Comparison of ENCODE assay signal across 7 mouse cellular contexts in the genomic region with DNA sequence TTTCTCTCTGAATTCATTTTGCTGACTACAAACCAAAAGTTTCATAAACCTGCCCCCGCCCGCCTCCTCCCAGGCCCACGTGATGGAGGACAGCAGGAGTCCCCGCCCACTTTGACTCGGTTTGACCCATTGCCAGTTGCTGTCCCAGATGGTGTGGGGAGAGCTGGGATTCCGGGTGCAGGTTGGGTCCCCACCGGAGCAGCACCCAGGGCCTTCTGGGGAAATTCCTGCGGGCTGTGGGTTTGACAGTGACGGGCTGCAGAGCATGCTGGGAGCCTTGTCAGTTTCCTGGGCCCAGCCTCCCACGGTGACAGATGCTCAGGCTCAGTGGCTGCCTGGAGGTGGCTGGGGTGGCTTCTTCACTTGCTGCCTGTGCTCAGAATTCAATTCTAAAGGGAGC. TPM values are rescaled to one million over a fixed set of nuclear protein-coding genes. Genes with fewer than 3 reads are reported as not detected.
DNase-seq lines count a peak whose midpoint lies in the region; ATAC-seq and TF ChIP-seq lines count a peak whose summit lies in the region.

No protein-coding gene starts in this region.

- WGBS in embryonic facial prominence, embryonic 10.5 days = 2% methylated on average over 10 of the region's 10 CpGs
- WGBS in liver, embryonic 13.5 days (ENCODE audit: insufficient replicate concordance) = 3% methylated on average over 10 of the region's 10 CpGs
- WGBS in neural tube, embryonic 15.5 days = 4% methylated on average over 10 of the region's 10 CpGs

- no peaks in the 10 kb centered on the region for H3K9me3 ChIP-seq in embryonic facial prominence, embryonic 10.5 days
- no peaks in the 10 kb centered on the region for H3K9me3 ChIP-seq in liver, embryonic 13.5 days (replicated peaks)
- H3K9me3 ChIP-seq in neural tube, embryonic 15.5 days (replicated peaks) = no peaks in the 10 kb centered on the region

- no peak overlapping the region for H3ac ChIP-seq in C2C12 (ENCODE audit: control insufficient read depth, insufficient read length, low read depth)

- no peak overlapping the region for H3K27ac ChIP-seq in embryonic facial prominence, embryonic 10.5 days (replicated peaks)
- no peak overlapping the region for H3K27ac ChIP-seq in liver, embryonic 13.5 days
- H3K27ac ChIP-seq in neural tube, embryonic 15.5 days (replicated peaks) = no peak overlapping the region

- no peaks in the 10 kb centered on the region for H3K79me3 ChIP-seq in C2C12 (ENCODE audit: low read depth)

- H3K36me3 ChIP-seq in C2C12 (ENCODE audit: control insufficient read depth, insufficient read depth) = no peaks in the 10 kb centered on the region
- H3K36me3 ChIP-seq in embryonic facial prominence, embryonic 10.5 days (replicated peaks) = no peaks in the 10 kb centered on the region
- no peaks in the 10 kb centered on the region for H3K36me3 ChIP-seq in liver, embryonic 13.5 days
- H3K36me3 ChIP-seq in neural tube, embryonic 15.5 days = no peaks in the 10 kb centered on the region

- H3K9ac ChIP-seq in liver, embryonic 13.5 days = no peak overlapping the region
- H3K9ac ChIP-seq in neural tube, embryonic 15.5 days (replicated peaks) = no peak overlapping the region

- peak overlapping the region; percentile 71 for H3K4me2 ChIP-seq in liver, embryonic 13.5 days
- H3K4me2 ChIP-seq in neural tube, embryonic 15.5 days = peak overlapping the region; percentile 100

- TF ChIP-seq CTCF in C2C12 (IDR thresholded peaks at IDR 0.05; ENCODE audit: control insufficient read depth, insufficient read depth, insufficient read length) = no peak

- no peaks in the 10 kb centered on the region for H3K79me2 ChIP-seq in C2C12 (ENCODE audit: control insufficient read depth, insufficient read depth)

- H3K4me3 ChIP-seq in C2C12 (ENCODE audit: insufficient read depth, poor library complexity, severe bottlenecking) = no peak overlapping the region
- H3K4me3 ChIP-seq in embryonic facial prominence, embryonic 10.5 days = peak overlapping the region; percentile 77
- peak overlapping the region; percentile 56 for H3K4me3 ChIP-seq in liver, embryonic 13.5 days (replicated peaks)
- H3K4me3 ChIP-seq in neural tube, embryonic 15.5 days (replicated peaks) = peak overlapping the region; percentile 67

- peak; percentile 58 to 72 for DNase-seq in CD8-positive naive resting alpha-beta T cell, adult 2 months (ENCODE audit: low read depth in 2 of 2, low spot score in 2 of 2)
- peak; percentile 40 for DNase-seq in embryonic facial prominence, embryonic 10.5 days (ENCODE audit: low spot score)
- no peak for DNase-seq in liver, embryonic 13.5 days

- peaks cover 40% of the 10 kb centered on the region for H3K27me3 ChIP-seq in C2C12 (ENCODE audit: control insufficient read depth, insufficient read depth, insufficient read length)
- H3K27me3 ChIP-seq in embryonic facial prominence, embryonic 10.5 days (replicated peaks; ENCODE audit: low read depth, poor library complexity, severe bottlenecking) = peaks cover 71% of the 10 kb centered on the region
- H3K27me3 ChIP-seq in liver, embryonic 13.5 days = peaks cover 63% of the 10 kb centered on the region
- peaks cover 66% of the 10 kb centered on the region for H3K27me3 ChIP-seq in neural tube, embryonic 15.5 days (replicated peaks)

- peaks cover 58% of the 10 kb centered on the region for H3K4me1 ChIP-seq in embryonic facial prominence, embryonic 10.5 days
- H3K4me1 ChIP-seq in liver, embryonic 13.5 days (replicated peaks) = peaks cover 22% of the 10 kb centered on the region
- H3K4me1 ChIP-seq in neural tube, embryonic 15.5 days = peaks cover 41% of the 10 kb centered on the region

- ATAC-seq in inflammation-experienced regulatory T-cells, adult 6 months = peak; percentile 85
- ATAC-seq in liver, embryonic 13.5 days (ENCODE audit: low read depth) = no peak
- ATAC-seq in neural tube, embryonic 15.5 days (ENCODE audit: low FRiP score) = no peak
- no peak for ATAC-seq in monocyte, adult 5-6 weeks (replicated peaks; ENCODE audit: insufficient number of reproducible peaks, low FRiP score, low TSS enrichment, poor library complexity, severe bottlenecking)

TF ChIP-seq in C2C12, 6 proteins besides CTCF, POLR2A, EP300 and RAD21:
- TF ChIP-seq MYOD1 (IDR thresholded peaks at IDR 0.05; ENCODE audit: control insufficient read depth, insufficient read length, low read depth) (no peak), FOSL1 (IDR thresholded peaks at IDR 0.05; ENCODE audit: insufficient read depth, low read length, poor library complexity, severe bottlenecking) (no peak), USF1 (IDR thresholded peaks at IDR 0.05; ENCODE audit: low read depth) (peak; percentile 89), CEBPB (IDR thresholded peaks at IDR 0.05; ENCODE audit: low read depth) (no peak)

RNA-seq across cellular contexts. Expression of a gene that starts 1.9 kb away (rescaled TPM):
- polyA plus RNA-seq in C2C12 (2012; fragmentation: generic; extraction: Trizol) = 0.06 TPM
- 0.20 and 1.6 TPM in 2 replicates for polyA plus RNA-seq in embryonic facial prominence, embryonic 10.5 days (2016; fragmentation: Nextera tagmentation; extraction: Ambion mirVana)
- polyA plus RNA-seq in inflammation-experienced regulatory T-cells, adult 6 months (2017; shearing (Covaris generic)) = 1 to 10 TPM; 3.2 to 6.1 (median 5.5) TPM
- 1.5 and 1.8 TPM in 2 replicates for polyA plus RNA-seq in liver, embryonic 13.5 days (2015; fragmentation: Nextera tagmentation; extraction: Ambion mirVana)
- polyA plus RNA-seq in neural tube, embryonic 15.5 days (2015; fragmentation: Nextera tagmentation; extraction: Ambion mirVana) = 3.5 and 3.9 TPM in 2 replicates
- 1.9 to 6.9 TPM (median 2.7 TPM) in 3 replicates for total RNA-seq in monocyte, adult 5-6 weeks (2017)

RNA-seq across cellular contexts. Expression of a gene that starts 52.9 kb away (rescaled TPM):
- 16.0 TPM for polyA plus RNA-seq in C2C12 (2012; fragmentation: generic; extraction: Trizol)
- polyA plus RNA-seq in embryonic facial prominence, embryonic 10.5 days (2016; fragmentation: Nextera tagmentation; extraction: Ambion mirVana) = 99.0 and 102 TPM in 2 replicates
- 10 to 100 TPM in 1 of 3 experiments, 1 to 10 TPM in 2; 8.3 to 15.6 (median 9.3) TPM for polyA plus RNA-seq in inflammation-experienced regulatory T-cells, adult 6 months (2017; shearing (Covaris generic))
- polyA plus RNA-seq in liver, embryonic 13.5 days (2015; fragmentation: Nextera tagmentation; extraction: Ambion mirVana) = 16.9 and 19.6 TPM in 2 replicates
- polyA plus RNA-seq in neural tube, embryonic 15.5 days (2015; fragmentation: Nextera tagmentation; extraction: Ambion mirVana) = 127 and 143 TPM in 2 replicates
- total RNA-seq in monocyte, adult 5-6 weeks (2017) = 7.4 to 11.1 TPM (median 10.7 TPM) in 3 replicates
